Mouse (Mus musculus) olfactory bulb, adult 2 months (tissue): ENCODE measurements at regions not wholly inside any gene's neighbourhood (a gene's known extent, or its start where the extent isn't known, plus 50 kb on each side); places are given as distances from the start of the nearest gene placed in this dataset.

Experiments
- CTCF ChIP-seq: fragments of 200-500 bp; IDR thresholded peaks from 2 replicates; pipeline ENCODE4 v1.5.1; 2012; ENCODE audit warnings: low read depth, mild to moderate bottlenecking, low read length, moderate library complexity; ENCODE audit not compliant: insufficient read depth
- POLR2A ChIP-seq: fragments of 200-500 bp; IDR thresholded peaks from 2 replicates; pipeline ENCODE4 v1.6.1; 2012; ENCODE audit warnings: mild to moderate bottlenecking, low read depth, low read length, moderate library complexity; ENCODE audit not compliant: insufficient read depth

- TF ChIP-seq POLR2A (no peak), CTCF (no peak)
These were observed 160.5 kb downstream of the Zfp36l2 start for GRCm38 (mm10) chr17:84027275-84027674.
